Mouse (Mus musculus): ENCODE measurements around the gene Psg27. TPM values are rescaled to one million over a fixed set of nuclear protein-coding genes. Genes with fewer than 3 reads are reported as not detected.

The Psg27 gene
- total and polyA plus RNA-seq, 3 experiments: not detected

GRCm38 (mm10) chr7:18511479-18511878 lies 55.6 kb downstream of the Psg27 start:
- H3K27me3 ChIP-seq (replicated peaks): no peaks in the 10 kb centered on the region
- peak; percentile 21 for DNase-seq (ENCODE audit: extremely low read depth)
- H3K4me2 ChIP-seq (ENCODE audit: insufficient read depth, low read depth, poor library complexity, severe bottlenecking): no peak overlapping the region
- in situ Hi-C loops (cut with MboI; ENCODE audit: low pct_ligation_motif_present, low pct_unique_long_range_greater_than_20kb, low sequenced_read_pairs): no loop called here
- dilution Hi-C loops (cut with MboI; ENCODE audit: extremely low pct_ligation_motif_present, extremely low pct_unique_long_range_greater_than_20kb, low sequenced_read_pairs): no loop called here
- no peaks in the 10 kb centered on the region for H3K79me2 ChIP-seq (replicated peaks; ENCODE audit: control insufficient read depth, extremely low read depth, insufficient read depth, poor library complexity, severe bottlenecking)
- TF ChIP-seq CTCF (conservative IDR thresholded peaks at IDR 0.05 in 1 of 2, IDR thresholded peaks at IDR 0.05 in 1 of 2; ENCODE audit: low read depth in 2 of 2, low read length in 2 of 2) (peak in 1 of 2 experiments; percentile 73; a peak in 2 of 4 replicates), MAZ (IDR thresholded peaks at IDR 0.05; ENCODE audit: low read depth, low read length) (no peak), ETS1 (conservative IDR thresholded peaks at IDR 0.05; ENCODE audit: low read depth, low read length) (no peak), E2F4 (IDR thresholded peaks at IDR 0.05; ENCODE audit: insufficient replicate concordance, low read depth, low read length) (no peak), CHD1 (IDR thresholded peaks at IDR 0.05; ENCODE audit: low read depth, low read length) (no peak), IRF4 (IDR thresholded peaks at IDR 0.05; ENCODE audit: low read depth, low read length) (no peak), MYC (IDR thresholded peaks at IDR 0.05; ENCODE audit: low read depth, low read length) (no peak), TCF12 (IDR thresholded peaks at IDR 0.05; ENCODE audit: low read depth, low read length) (no peak), HCFC1 (IDR thresholded peaks at IDR 0.05; ENCODE audit: low read depth, low read length) (no peak), CHD2 (IDR thresholded peaks at IDR 0.05; ENCODE audit: low read length) (no peak), RAD21 (IDR thresholded peaks at IDR 0.05; ENCODE audit: low read depth, low read length) (peak; percentile 27), GABPA (IDR thresholded peaks at IDR 0.05; ENCODE audit: insufficient replicate concordance, low read depth, low read length) (no peak), UBTF (IDR thresholded peaks at IDR 0.05; ENCODE audit: low read depth, low read length) (no peak), SMC3 (IDR thresholded peaks at IDR 0.05; ENCODE audit: low read depth, low read length) (peak; percentile 76), ZC3H11A (IDR thresholded peaks at IDR 0.05; ENCODE audit: low read depth, low read length) (no peak), BHLHE40 (IDR thresholded peaks at IDR 0.05; ENCODE audit: low read depth, low read length) (no peak)
- no peaks in the 10 kb centered on the region for H3K4me1 ChIP-seq (ENCODE audit: control insufficient read depth in 1 of 2, insufficient read depth in 2 of 2)
- no peaks in the 10 kb centered on the region for H3K36me3 ChIP-seq (replicated peaks in 1 of 2; ENCODE audit: control insufficient read depth in 1 of 2, insufficient read depth in 1 of 2, low read length in 1 of 2)
- H3K4me3 ChIP-seq (replicated peaks in 1 of 3; ENCODE audit: low read depth in 2 of 3, low read length in 2 of 3, poor library complexity in 1 of 3): no peak overlapping the region
- H3K9me3 ChIP-seq (replicated peaks; ENCODE audit: low read length): no peaks in the 10 kb centered on the region
- no peak overlapping the region for H3K9ac ChIP-seq (ENCODE audit: insufficient read depth, low read depth)
- H3K27ac ChIP-seq (ENCODE audit: insufficient read depth, low read depth): no peak overlapping the region

Other genes starting within 250 kb of the Psg27 start
- not detected in 2 replicates for gene Psg18, start 212.3 kb downstream of the Psg27 start, total RNA-seq (2012; rRNA removed)
- gene Psg18, start 212.3 kb downstream of the Psg27 start, total RNA-seq (2014; rRNA removed): not detected in 2 replicates
- not detected in 2 replicates for gene Psg18, start 212.3 kb downstream of the Psg27 start, polyA plus RNA-seq (2012; ENCODE audit: insufficient read length, low read depth)
- gene Psg28, start 135.3 kb downstream of the Psg27 start, total RNA-seq (2012; rRNA removed): not detected in 2 replicates
- gene Psg28, start 135.3 kb downstream of the Psg27 start, total RNA-seq (2014; rRNA removed): not detected in 2 replicates
- gene Psg28, start 135.3 kb downstream of the Psg27 start, polyA plus RNA-seq (2012; ENCODE audit: insufficient read length, low read depth): not detected in 2 replicates
- not detected in 2 replicates for gene Psg26, start 83.1 kb downstream of the Psg27 start, total RNA-seq (2012; rRNA removed)
- gene Psg26, start 83.1 kb downstream of the Psg27 start, total RNA-seq (2014; rRNA removed): not detected in 2 replicates
- gene Psg26, start 83.1 kb downstream of the Psg27 start, polyA plus RNA-seq (2012; ENCODE audit: insufficient read length, low read depth): not detected in 2 replicates
- not detected in 2 replicates for gene Psg25, start 35.0 kb downstream of the Psg27 start, total RNA-seq (2012; rRNA removed)
- not detected in 2 replicates for gene Psg25, start 35.0 kb downstream of the Psg27 start, total RNA-seq (2014; rRNA removed)
- gene Psg25, start 35.0 kb downstream of the Psg27 start, polyA plus RNA-seq (2012; ENCODE audit: insufficient read length, low read depth): not detected in 2 replicates
- gene Psg23, start 49.2 kb upstream of the Psg27 start, total RNA-seq (2012; rRNA removed): not detected in 2 replicates
- not detected in 2 replicates for gene Psg23, start 49.2 kb upstream of the Psg27 start, total RNA-seq (2014; rRNA removed)
- gene Psg23, start 49.2 kb upstream of the Psg27 start, polyA plus RNA-seq (2012; ENCODE audit: insufficient read length, low read depth): not detected in 2 replicates
- gene Psg21, start 89.4 kb upstream of the Psg27 start, total RNA-seq (2012; rRNA removed): not detected in 2 replicates
- gene Psg21, start 89.4 kb upstream of the Psg27 start, total RNA-seq (2014; rRNA removed): not detected in 2 replicates
- not detected in 2 replicates for gene Psg21, start 89.4 kb upstream of the Psg27 start, polyA plus RNA-seq (2012; ENCODE audit: insufficient read length, low read depth)
- gene Psg20, start 118.9 kb upstream of the Psg27 start, total RNA-seq (2012; rRNA removed): not detected in 2 replicates
- not detected in 2 replicates for gene Psg20, start 118.9 kb upstream of the Psg27 start, total RNA-seq (2014; rRNA removed)
- gene Psg20, start 118.9 kb upstream of the Psg27 start, polyA plus RNA-seq (2012; ENCODE audit: insufficient read length, low read depth): not detected in 2 replicates
- not detected in 2 replicates for gene Psg22, start 150.8 kb upstream of the Psg27 start, total RNA-seq (2012; rRNA removed)
- not detected in 2 replicates for gene Psg22, start 150.8 kb upstream of the Psg27 start, total RNA-seq (2014; rRNA removed)
- gene Psg22, start 150.8 kb upstream of the Psg27 start, polyA plus RNA-seq (2012; ENCODE audit: insufficient read length, low read depth): not detected in 2 replicates
- gene Psg19, start 231.2 kb upstream of the Psg27 start, total RNA-seq (2012; rRNA removed): not detected in 2 replicates
- not detected in 2 replicates for gene Psg19, start 231.2 kb upstream of the Psg27 start, total RNA-seq (2014; rRNA removed)
- not detected in 2 replicates for gene Psg19, start 231.2 kb upstream of the Psg27 start, polyA plus RNA-seq (2012; ENCODE audit: insufficient read length, low read depth)

Measured in CH12.LX (cell line).